Mouse (Mus musculus) 416B (cell line): ENCODE data around the gene Wars2.

Experiments
- DNase-seq: peaks from one replicate; pipeline ENCODE4 v3.0.0; 2011; ENCODE audit warnings: low read depth

Gene Wars2

GRCm38 (mm10) chr3:99188097-99188496 lies 47.2 kb downstream of the Wars2 start:
- no peak for DNase-seq

DNA sequence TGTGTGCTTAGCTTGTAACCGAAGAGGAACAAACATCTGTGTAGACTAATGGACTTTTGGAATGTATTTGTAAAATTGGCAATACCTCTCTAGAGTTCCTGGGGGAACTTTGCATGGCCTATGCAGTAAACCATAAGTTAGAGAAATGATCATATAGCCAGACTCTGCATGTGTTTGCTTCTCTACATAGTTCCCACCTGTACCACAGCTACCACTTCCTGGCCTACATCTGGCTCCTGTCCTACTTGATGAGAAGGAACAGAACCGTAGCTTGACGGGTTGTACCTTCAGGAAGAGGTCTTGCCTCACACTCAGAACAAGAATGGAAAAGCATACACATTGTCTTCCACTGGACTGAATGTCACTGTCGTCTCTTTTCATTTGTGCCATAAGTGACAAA lies 52.7 kb downstream of the Wars2 start:
- DNase-seq: no peak

GRCm38 (mm10) chr3:99203331-99203730 lies 62.5 kb downstream of the Wars2 start:
- no peak for DNase-seq

GRCm38 (mm10) chr3:99208416-99208815 lies 67.5 kb downstream of the Wars2 start:
- peak; percentile 10 for DNase-seq

DNA sequence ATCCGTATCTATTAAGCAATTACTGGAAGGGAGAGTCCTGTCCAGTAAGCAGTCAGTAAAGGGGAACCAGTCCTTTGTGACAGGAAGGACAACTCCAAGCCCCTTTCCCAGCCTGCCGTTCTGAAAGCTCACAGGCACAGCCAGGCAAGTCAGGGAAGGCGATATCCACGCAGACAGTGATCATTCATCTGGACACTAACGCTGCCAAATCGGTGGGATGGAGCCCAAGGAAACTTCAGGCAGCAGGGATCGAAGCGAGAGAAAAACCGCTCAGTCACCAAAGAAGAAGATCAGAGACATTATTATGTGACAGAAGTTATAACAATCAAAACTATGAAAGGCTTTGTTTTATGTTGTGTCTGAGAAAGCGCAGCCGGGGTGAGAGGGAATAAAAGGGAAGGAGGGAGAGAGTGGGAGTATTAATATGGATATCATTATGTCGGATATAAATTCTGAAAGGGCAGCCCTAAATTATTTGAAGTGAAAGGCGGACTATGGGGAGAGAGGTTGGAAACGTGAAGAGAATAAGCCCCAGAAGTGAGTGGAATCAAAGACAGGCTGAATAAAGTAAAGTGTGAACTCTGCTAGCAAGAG lies 70.3 kb downstream of the Wars2 start:
- no peak for DNase-seq

DNA sequence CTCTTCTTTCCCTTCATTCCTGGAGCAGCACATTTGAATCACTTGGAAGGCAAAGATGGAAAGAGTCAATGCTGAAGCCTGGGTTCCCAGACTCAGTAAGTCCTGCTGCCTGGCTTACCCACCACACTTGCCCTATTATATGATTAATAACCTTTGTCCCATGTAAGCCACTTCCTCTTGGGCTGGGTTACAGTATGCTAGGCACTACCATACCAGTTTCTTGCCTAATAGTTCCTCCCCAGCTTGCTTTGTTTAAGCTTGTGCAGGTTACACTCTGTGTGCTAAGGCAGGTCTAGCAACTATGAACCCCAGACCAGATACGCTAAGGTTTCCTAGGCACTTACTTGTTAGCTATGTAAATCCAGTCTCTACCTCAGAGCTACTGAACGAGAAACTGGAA lies 86.9 kb downstream of the Wars2 start:
- DNase-seq: peak; percentile 19

- peak; percentile 73 for DNase-seq
Observed at GRCm38 (mm10) chr3:99233393-99234318, 92.8 kb downstream of the Wars2 start.

DNA sequence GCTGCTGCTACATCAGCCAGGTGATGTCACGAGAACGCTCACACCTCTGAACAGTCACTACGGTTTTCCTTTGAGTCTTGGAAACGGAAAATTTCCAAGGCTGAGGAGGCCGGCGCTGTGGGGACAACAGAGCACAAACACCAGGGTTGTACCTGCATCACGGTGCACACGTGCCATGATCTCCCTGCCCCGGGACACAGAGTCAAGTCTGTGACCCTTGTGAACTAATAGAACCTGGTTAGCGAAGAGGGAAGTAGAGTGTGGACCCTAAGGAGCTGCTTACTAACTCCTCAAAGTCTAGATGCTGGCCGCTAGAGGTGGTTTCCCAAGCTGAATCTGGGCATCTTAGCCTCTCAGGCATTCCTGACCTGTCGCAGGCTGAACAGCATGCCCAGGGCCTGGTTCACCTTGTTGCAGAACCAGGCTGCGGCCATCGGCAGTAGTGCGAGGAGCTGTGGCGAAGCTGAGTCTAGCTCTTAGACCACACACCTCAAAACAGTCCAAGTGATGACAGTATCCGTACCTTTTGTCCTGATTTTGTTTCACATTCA lies 93.5 kb downstream of the Wars2 start:
- DNase-seq: no peak

- no peak for DNase-seq
Observed at GRCm38 (mm10) chr3:99235116-99235803, 94.4 kb downstream of the Wars2 start.

- no peak for DNase-seq
Observed at GRCm38 (mm10) chr3:99235804-99236755, 95.2 kb downstream of the Wars2 start.

- DNase-seq: no peak
Observed at GRCm38 (mm10) chr3:99238691-99239090, 97.8 kb downstream of the Wars2 start.

DNA sequence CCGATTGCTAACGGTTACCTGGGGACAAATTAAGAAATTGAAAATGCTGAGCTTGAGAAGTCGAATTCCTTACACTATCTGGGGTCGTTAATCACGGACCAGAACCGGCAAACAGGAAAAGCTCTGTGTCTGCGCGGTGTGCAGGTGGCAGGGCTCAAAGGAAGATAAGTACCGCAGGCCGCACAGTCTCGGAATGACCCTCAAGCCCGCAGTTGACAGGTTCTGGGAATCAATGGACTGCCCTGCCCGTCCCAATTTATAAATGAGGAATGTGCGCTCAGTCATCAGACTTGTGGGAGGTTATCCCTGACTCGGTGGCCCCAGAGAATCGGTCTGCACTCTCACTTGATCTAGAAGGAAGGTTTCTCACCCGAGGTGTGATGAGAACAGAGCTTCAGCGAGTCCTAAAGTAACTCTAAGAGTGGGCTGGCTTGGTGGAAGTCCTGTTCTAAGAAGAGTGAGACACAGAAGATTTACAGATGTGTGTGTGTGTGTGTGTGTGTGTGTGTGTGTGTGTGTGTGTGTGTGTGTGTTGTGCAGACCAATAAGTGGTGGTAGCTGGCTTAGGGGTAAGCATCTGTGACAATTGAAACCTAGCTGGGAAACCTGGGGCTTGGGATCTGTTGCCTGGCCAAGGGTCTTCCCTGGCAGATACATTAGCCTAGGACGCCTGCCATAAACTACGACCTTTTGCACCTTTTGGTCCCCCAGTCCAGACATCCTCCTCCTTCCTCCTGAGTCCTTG lies 98.6 kb downstream of the Wars2 start:
- no peak for DNase-seq

- DNase-seq: no peak
Observed at GRCm38 (mm10) chr3:99240213-99240720, 99.4 kb downstream of the Wars2 start, which contains the start of gene Tbx15. TSS of gene Tbx15 (plus strand) at chr3:99240381.

DNA sequence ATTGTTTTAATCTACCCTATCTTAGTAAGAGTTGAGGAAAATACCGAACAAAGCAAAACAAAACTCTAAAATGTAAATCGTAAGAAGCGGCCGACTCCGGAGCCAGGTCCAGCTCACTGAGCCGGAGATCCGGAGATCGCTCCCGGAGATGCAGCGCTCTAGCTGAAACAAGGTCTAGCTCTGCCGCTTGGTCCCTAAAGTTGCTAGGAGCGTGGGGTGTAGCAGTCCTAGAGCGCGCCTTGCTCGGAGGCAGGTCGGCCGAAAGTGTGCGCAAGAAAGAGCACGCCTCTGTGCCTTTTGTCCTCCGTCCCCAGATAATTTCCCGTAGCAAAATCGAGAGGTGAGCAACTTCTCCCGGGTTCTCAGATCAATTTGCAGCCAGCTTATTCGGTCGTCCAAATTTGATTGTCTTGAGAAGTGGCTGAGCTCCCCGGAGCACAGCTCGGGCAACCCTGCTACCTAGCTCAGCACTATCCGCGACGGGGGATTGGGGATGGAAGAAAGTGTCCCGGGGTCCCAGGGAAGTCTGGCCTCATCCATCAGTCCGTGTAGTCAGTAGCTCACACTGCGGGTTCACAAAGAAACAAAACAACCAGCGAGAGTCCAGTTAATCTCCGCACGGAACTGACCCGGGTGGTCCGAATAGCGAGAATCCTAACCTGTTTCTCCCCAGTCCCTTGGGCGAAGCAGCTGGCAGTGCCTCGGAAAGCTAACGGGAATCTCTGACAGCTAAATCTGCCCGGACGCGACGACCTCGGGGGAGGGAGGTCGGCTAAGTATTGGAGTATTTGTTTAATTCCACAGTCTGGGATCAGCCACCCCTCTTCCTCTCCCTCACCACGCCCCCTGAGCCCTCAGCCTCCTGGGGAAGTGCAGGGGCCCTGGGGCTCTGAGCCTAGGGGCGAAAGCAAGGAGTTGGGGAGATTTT lies 100.2 kb downstream of the Wars2 start:
- DNase-seq: no peak

DNA sequence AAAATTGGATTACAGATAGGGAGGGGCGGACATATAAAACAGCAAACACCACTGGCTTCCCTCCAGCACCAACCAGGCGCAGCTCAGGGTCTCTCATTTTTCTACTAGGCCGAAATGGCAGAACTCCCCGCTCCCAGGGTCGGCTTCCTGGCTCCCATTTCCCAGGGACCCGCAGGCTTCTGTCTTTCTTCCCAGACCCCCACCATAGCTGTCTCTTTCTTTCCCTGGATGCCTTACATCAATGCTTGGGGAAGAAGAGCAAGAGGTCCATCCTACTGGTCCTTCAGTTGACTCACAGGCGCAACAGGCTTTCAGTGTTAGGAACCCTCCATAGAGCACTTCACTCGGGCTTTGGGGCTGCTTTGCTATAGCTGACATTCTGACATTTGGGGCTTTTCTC lies 101.6 kb downstream of the Wars2 start:
- no peak for DNase-seq

DNA sequence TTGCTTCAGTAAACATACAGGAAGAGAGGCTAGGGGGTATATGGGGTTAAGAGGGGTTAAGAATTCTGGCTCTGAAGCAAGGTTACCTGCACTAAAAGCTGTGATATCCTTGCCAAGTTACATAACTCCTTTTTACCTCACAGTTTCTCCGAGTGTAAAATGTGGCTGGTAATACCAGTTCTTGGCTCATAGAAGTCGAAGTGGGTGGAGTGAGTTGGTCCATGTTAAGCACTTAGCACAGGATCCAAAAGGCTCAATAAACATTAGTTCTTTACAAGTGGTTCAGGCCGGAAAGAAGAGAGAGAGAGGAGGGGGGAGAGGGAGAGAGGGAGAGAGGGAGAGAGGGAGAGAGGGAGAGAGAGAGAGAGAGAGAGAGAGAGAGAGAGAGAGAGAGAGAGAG lies 104.5 kb downstream of the Wars2 start:
- DNase-seq: no peak

- DNase-seq: no peak
Observed at GRCm38 (mm10) chr3:99246629-99247028, 105.8 kb downstream of the Wars2 start.

DNA sequence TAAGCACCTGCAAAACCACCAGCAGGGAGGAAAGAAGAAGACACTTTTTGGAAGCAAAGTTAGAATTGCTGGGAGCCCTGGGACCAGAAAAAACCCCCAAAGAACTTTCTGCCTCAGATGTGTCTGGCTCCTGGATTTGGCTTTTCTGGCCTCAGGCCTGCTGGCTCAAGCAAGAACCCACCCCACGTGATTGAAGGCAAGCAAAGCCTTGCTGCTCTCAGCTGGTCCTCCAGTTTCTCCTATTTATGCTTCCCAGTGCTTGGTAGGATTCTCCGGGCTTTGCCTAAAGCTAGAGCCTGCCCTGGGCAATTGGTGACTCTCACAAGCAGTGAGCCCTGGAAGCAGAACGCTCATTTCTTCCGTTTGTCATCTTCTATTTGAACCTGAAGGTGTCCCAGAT lies 106.7 kb downstream of the Wars2 start:
- DNase-seq: no peak
